In genomic region chr10:111884701-111885100, GRCm38 (mm10) we compare ENCODE assay signal across 16 mouse cellular contexts.
DNase-seq lines count a peak whose midpoint lies in the region; ATAC-seq and TF ChIP-seq lines count a peak whose summit lies in the region.
"Had no signal": no experiment of that assay in that cellular context is flagged by ENCODE, and none has a peak within 500 bp of the region (broad histone marks: within the 10 kb centered on the region; RNA-seq: fewer than 3 reads in every experiment).

No protein-coding gene starts in this region.

- peak; percentile 14; the same call in 1 of the 2 replicates for ATAC-seq in forebrain, embryonic 14.5 days
- no peak for ATAC-seq in midbrain, postnatal 0 days (ENCODE audit: low FRiP score)
- no peak for ATAC-seq in midbrain, embryonic 13.5 days

- H3K9ac ChIP-seq in forebrain, embryonic 14.5 days (ENCODE audit: low read length): no peak overlapping the region
- no peak overlapping the region for H3K9ac ChIP-seq in midbrain, postnatal 0 days (replicated peaks; ENCODE audit: low read length, poor library complexity, severe bottlenecking)
- no peak overlapping the region for H3K9ac ChIP-seq in midbrain, embryonic 13.5 days (replicated peaks)
- H3K9ac ChIP-seq: embryonic facial prominence, embryonic 15.5 days; stomach, embryonic 15.5 days had no signal

- 73% methylated on average over 4 of the region's 4 CpGs for WGBS in forebrain, embryonic 14.5 days
- 94% methylated on average over 4 of the region's 4 CpGs for WGBS in forebrain, embryonic 10.5 days
- WGBS in midbrain, postnatal 0 days: 68% methylated on average over 4 of the region's 4 CpGs
- 80% methylated on average over 4 of the region's 4 CpGs for WGBS in midbrain, embryonic 13.5 days

- H3K27me3 ChIP-seq in forebrain, embryonic 14.5 days (replicated peaks; ENCODE audit: control insufficient read depth, insufficient read depth, low read length): no peaks in the 10 kb centered on the region
- no peaks in the 10 kb centered on the region for H3K27me3 ChIP-seq in forebrain, embryonic 10.5 days (ENCODE audit: poor library complexity, severe bottlenecking)
- H3K27me3 ChIP-seq in midbrain, postnatal 0 days (ENCODE audit: insufficient read depth, low read length): no peaks in the 10 kb centered on the region
- H3K27me3 ChIP-seq in midbrain, embryonic 13.5 days: no peaks in the 10 kb centered on the region
- H3K27me3 ChIP-seq: embryonic facial prominence, embryonic 15.5 days; stomach, embryonic 15.5 days had no signal

- TF ChIP-seq CTCF in midbrain, postnatal 0 days (IDR thresholded peaks at IDR 0.05): no peak

- no peak overlapping the region for H3K4me3 ChIP-seq in forebrain, embryonic 14.5 days (ENCODE audit: low read depth, low read length)
- no peak overlapping the region for H3K4me3 ChIP-seq in forebrain, embryonic 10.5 days
- H3K4me3 ChIP-seq in midbrain, postnatal 0 days (ENCODE audit: low read depth, low read length): no peak overlapping the region
- H3K4me3 ChIP-seq in midbrain, embryonic 13.5 days (replicated peaks): no peak overlapping the region
- H3K4me3 ChIP-seq: embryonic facial prominence, embryonic 15.5 days; gastrocnemius, adult 2 months; stomach, embryonic 15.5 days had no signal

- H3K36me3 ChIP-seq in forebrain, embryonic 14.5 days (ENCODE audit: control insufficient read depth, insufficient read depth, low read length): no peaks in the 10 kb centered on the region
- no peaks in the 10 kb centered on the region for H3K36me3 ChIP-seq in forebrain, embryonic 10.5 days (replicated peaks)
- no peaks in the 10 kb centered on the region for H3K36me3 ChIP-seq in midbrain, postnatal 0 days (ENCODE audit: insufficient read depth, low read length)
- no peaks in the 10 kb centered on the region for H3K36me3 ChIP-seq in midbrain, embryonic 13.5 days
- H3K36me3 ChIP-seq: embryonic facial prominence, embryonic 15.5 days; stomach, embryonic 15.5 days had no signal

- no peaks in the 10 kb centered on the region for H3K9me3 ChIP-seq in forebrain, embryonic 14.5 days (replicated peaks; ENCODE audit: control insufficient read depth, low read length)
- H3K9me3 ChIP-seq in forebrain, embryonic 10.5 days: no peaks in the 10 kb centered on the region
- H3K9me3 ChIP-seq in midbrain, postnatal 0 days (ENCODE audit: low read length): no peaks in the 10 kb centered on the region
- H3K9me3 ChIP-seq in midbrain, embryonic 13.5 days: no peaks in the 10 kb centered on the region
- H3K9me3 ChIP-seq: embryonic facial prominence, embryonic 15.5 days; stomach, embryonic 15.5 days had no signal

- no peaks in the 10 kb centered on the region for H3K4me1 ChIP-seq in forebrain, embryonic 14.5 days (ENCODE audit: control insufficient read depth, insufficient read depth, low read length)
- H3K4me1 ChIP-seq in forebrain, embryonic 10.5 days: peaks cover 9% of the 10 kb centered on the region
- H3K4me1 ChIP-seq in midbrain, postnatal 0 days (ENCODE audit: insufficient read depth, low read length): no peaks in the 10 kb centered on the region
- H3K4me1 ChIP-seq in midbrain, embryonic 13.5 days (replicated peaks): peaks cover 18% of the 10 kb centered on the region
- H3K4me1 ChIP-seq: stomach, embryonic 15.5 days had no signal

- no peak overlapping the region for H3K27ac ChIP-seq in forebrain, embryonic 14.5 days (ENCODE audit: low read depth, low read length)
- no peak overlapping the region for H3K27ac ChIP-seq in forebrain, embryonic 10.5 days
- no peak overlapping the region for H3K27ac ChIP-seq in midbrain, postnatal 0 days (ENCODE audit: low read depth, low read length)
- H3K27ac ChIP-seq in midbrain, embryonic 13.5 days: no peak overlapping the region
- H3K27ac ChIP-seq: embryonic facial prominence, embryonic 15.5 days; gastrocnemius, adult 2 months; stomach, embryonic 15.5 days had no signal

- H3K4me2 ChIP-seq in forebrain, embryonic 14.5 days (ENCODE audit: low read length): no peak overlapping the region
- H3K4me2 ChIP-seq in midbrain, postnatal 0 days (ENCODE audit: low read depth, low read length, poor library complexity, severe bottlenecking): no peak overlapping the region
- H3K4me2 ChIP-seq in midbrain, embryonic 13.5 days (replicated peaks): no peak overlapping the region
- H3K4me2 ChIP-seq: embryonic facial prominence, embryonic 15.5 days; stomach, embryonic 15.5 days had no signal

- DNase-seq in forebrain, embryonic 14.5 days (ENCODE audit: low spot score): peak; percentile 59
- DNase-seq in forebrain, embryonic 10.5 days (ENCODE audit: extremely low spot score, low spot score): no peak
- DNase-seq in midbrain, postnatal 0 days (ENCODE audit: low spot score): peak; percentile 74
- DNase-seq in cerebellum, adult 9-11 months: peak; percentile 20
- peak; percentile 19 for DNase-seq in mesoderm, embryonic 11.5 days (ENCODE audit: low read depth, low spot score)
- DNase-seq in urinary bladder, adult 2 months (ENCODE audit: low spot score): no peak
- DNase-seq in gastrocnemius, postnatal 4 days (ENCODE audit: low spot score in 2 of 2): no peak
- DNase-seq: adrenal gland, postnatal 10 days; embryo, embryonic 11 days; gastrocnemius, adult 2 months; heart, adult 11 months; kidney, postnatal 4 days; lung, adult 18-20 months had no signal

Comparison
In these comparisons a context has a peak if more than half of its experiments do, and no peak if none do; other contexts are left out.
1. DNase-seq: peak in forebrain, embryonic 14.5 days (single experiment), midbrain, postnatal 0 days (single experiment), cerebellum, adult 9-11 months (single experiment) and mesoderm, embryonic 11.5 days (single experiment); none in forebrain, embryonic 10.5 days (single experiment), urinary bladder, adult 2 months (single experiment) and gastrocnemius, postnatal 4 days (0 of 2).